Mouse (Mus musculus) gastrocnemius, adult 2 months (tissue): ENCODE data around the gene Cacna1a. TPM values are rescaled to one million over a fixed set of nuclear protein-coding genes. Genes with fewer than 3 reads are reported as not detected.

Source experiments
- DNase-seq: peaks from one replicate; pipeline ENCODE4 v3.0.0; 2022
- H3K27ac ChIP-seq: fragments of 200-600 bp; 2 replicates; pipeline ENCODE4 v1.8.1; 2022; ENCODE audit warnings: mild to moderate bottlenecking
- H3K4me3 ChIP-seq: fragments of 200-600 bp; 2 replicates; pipeline ENCODE4 v1.8.1; 2022; ENCODE audit warnings: mild to moderate bottlenecking, moderate library complexity
- CTCF ChIP-seq: fragments of 200-600 bp; IDR thresholded peaks from 2 replicates; pipeline ENCODE4 v1.8.1; 2022; ENCODE audit warnings: antibody characterized with exemption, mild to moderate bottlenecking, moderate library complexity
- intact Hi-C: fragments of 180-260 bp; cut with DNase I; formaldehyde crosslinking; loops from one replicate; pipeline ENCODE4 v1.15.1; 2025
- total RNA-seq, 2 experiments: library from RNA; stranded (reverse); gene quantifications; 2 replicates each; pipeline ENCODE4 v1.2.3; 2021

Cacna1a gene
- total RNA-seq, 2 experiments from 2014 or later, result 4.7 to 6.1 TPM

DNA sequence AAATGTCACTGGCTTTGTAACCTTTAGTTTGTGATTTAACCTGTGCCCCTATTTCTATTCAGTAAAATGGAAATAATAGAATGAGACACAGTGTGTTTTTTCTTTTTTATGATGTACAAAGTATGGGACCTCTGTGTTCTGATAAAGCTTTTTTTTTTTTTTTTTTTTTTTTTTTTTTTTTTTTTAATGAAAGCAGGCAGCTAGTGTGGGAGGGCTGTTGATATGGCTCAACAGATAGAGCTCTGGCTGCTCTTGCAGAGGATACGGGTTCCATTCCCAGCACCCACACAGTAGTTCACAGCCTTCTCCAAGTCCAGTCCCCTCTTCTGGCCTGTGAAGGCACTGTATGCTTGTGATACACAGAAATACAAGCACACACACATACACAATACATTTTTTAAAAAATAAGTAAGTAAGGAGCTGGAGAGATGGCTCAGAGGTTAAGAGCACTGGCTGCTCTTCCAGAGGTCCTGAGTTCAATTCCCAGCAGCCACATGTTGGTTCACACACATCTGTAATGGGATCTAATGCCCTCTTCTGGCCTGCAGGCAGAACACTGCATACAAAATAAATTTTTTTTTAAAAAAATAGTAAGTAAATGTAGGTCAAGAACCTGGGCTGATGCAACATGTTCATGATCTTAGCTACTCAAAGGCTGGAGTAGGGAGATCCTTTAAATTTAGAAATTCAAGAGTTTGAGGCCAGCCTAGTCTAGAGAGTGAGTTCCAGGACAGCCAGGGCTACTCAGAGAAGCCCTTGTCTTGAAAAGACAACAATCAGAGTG lies 253.5 kb downstream of the Cacna1a start:
- peak; percentile 6; the same call in 1 of the 2 replicates for TF ChIP-seq CTCF
- no peak overlapping the region for H3K27ac ChIP-seq
- no peak for DNase-seq
- H3K4me3 ChIP-seq, result no peak overlapping the region
- intact Hi-C loops, result no loop called here

DNA sequence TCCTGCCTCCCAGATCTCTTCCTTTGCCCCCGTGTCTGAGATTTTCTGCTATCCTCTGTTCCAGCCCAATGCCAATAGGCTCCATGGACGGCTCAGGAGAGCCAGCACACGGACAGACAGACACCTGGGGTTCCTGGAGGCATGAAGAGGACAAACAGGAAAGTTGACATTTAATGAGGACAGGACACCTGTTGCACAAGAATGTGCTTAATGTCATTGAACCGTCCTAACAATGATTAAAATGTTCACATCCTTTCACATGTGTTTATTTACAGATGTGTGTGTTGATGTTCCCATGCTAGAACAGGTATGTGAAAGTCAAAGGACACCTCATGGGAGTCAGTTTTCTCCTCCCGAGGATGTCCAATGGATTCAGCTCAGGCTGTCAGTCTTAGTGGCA lies 254.8 kb downstream of the Cacna1a start:
- Histone ChIP-seq H3K4me3 (no peak overlapping the region), H3K27ac (no peak overlapping the region)
- no peak for TF ChIP-seq CTCF
- intact Hi-C loops, result no loop called here
- DNase-seq, result no peak

DNA sequence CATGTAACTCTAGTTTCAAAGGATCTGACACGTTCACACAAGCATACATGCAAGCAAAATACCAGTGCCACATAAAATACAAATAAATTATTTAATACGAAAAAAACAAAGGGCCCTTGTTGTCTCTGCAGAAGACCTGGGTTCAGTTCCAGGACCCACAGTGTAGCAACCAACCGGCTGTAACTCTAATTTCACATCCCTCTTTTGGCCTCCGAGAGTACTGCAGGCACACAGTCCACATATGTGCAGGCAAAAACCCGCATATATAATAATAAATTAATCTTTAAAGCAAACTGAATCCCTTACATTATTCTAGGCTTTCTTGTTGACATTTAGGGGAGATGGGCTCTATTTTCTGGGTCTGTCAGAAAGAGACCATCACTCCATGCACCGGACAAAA lies 258.6 kb downstream of the Cacna1a start:
- H3K27ac ChIP-seq, result no peak overlapping the region
- intact Hi-C loops, result no loop called here
- no peak for DNase-seq
- no peak overlapping the region for H3K4me3 ChIP-seq
- TF ChIP-seq CTCF, result peak; percentile 8; the same call in 1 of the 2 replicates

DNA sequence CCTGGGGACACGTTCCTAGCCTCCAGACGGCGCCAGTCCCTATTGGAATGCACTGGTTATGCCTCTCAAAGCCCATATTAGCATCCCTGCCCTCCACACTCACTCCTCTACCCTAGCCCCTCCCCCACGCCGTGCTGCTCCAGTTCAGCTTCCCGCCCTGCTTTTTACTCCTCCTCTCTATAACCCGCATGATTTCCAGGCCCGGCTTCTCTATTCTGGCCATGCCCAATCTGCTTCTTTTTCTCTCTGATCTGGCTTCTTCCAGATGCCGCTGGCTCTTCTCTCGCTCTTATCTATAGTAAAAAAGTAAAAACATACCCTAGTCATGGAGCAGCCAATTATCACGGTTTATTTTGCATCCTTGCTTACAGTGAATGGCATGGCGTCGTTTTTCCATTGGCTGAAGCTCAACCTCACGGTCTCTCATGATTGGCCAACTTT lies 259.2 kb downstream of the Cacna1a start:
- Histone ChIP-seq H3K27ac (no peak overlapping the region), H3K4me3 (no peak overlapping the region)
- no peak for TF ChIP-seq CTCF
- intact Hi-C loops, result no loop called here
- peak; percentile 16 for DNase-seq

DNA sequence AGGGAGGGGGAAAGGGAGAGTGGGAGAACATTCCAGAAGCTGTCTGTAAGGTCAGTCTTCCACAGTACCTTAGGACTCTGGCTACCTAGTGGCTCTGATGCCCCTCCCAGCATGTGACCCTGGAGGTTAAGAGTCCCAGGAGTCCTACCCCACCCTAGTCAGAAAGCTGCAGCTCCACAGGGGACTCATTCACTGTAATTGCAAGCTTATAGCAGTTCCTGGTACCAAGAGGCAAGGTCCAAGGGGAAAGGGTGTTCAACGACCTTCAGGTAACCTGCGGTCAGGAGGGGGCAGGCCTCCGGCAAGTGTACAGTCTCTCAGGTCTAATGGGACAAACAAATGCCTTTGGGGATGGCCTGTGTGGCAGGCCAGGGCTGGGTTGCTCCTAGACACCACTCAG lies 262.0 kb downstream of the Cacna1a start:
- Histone ChIP-seq H3K27ac (no peak overlapping the region), H3K4me3 (no peak overlapping the region)
- no peak for TF ChIP-seq CTCF
- intact Hi-C loops, result no loop called here
- DNase-seq, result no peak

DNA sequence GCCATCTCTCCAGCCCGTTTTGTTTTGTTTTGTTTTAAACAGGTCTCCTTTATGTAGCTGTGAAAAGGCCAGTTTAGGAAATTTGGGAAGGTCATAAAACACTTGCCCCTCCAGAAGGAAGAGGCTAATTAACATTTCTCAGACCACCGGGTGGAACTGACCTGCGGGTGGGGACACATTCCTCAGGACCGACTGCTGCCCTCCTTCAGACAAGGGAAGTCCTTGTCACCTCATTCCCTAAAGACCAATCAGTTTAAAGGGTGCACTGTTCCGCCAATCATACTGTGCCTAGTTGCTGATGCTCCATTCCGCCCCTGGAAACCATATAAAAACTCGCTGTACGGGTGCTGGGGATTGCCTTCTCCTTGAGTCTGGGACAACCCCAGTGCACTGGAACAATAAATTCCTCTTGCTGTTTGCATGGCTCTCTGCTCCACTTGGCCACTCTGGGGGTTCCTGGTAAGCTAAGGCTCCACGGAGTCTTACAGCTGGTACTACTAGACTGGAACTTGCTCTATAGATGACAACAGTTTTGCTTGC lies 264.9 kb downstream of the Cacna1a start:
- no peak overlapping the region for H3K4me3 ChIP-seq
- intact Hi-C loops, result no loop called here
- peak; percentile 6 for DNase-seq
- H3K27ac ChIP-seq, result 0 out of 2 replicates have a peak overlapping the region, but pooled peaks have one; percentile 13
- TF ChIP-seq CTCF, result no peak

DNA sequence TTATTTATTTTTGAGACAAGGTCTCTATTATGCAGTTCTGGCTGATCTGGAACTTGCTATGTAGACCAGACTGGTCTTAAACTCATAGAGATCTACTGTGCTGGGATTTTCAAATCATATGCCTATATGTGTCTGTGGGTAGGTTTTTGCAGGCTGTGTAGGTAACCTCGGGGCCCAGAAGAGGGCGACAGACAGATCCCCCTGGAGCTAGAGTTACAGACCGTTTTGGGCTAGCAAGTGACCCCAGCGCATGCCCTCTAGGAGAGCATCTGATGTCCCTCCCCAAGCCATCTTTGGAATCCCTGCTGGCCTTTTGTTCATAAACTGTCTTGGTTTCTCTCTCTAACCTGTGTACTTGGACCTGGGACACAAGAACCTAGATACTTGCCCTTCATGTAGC lies 266.4 kb downstream of the Cacna1a start:
- peak; percentile 8; the same call in 1 of the 2 replicates for TF ChIP-seq CTCF
- intact Hi-C loops, result no loop called here
- no peak for DNase-seq
- no peak overlapping the region for H3K4me3 ChIP-seq
- no peak overlapping the region; the same call in 1 of the 2 replicates for H3K27ac ChIP-seq

DNA sequence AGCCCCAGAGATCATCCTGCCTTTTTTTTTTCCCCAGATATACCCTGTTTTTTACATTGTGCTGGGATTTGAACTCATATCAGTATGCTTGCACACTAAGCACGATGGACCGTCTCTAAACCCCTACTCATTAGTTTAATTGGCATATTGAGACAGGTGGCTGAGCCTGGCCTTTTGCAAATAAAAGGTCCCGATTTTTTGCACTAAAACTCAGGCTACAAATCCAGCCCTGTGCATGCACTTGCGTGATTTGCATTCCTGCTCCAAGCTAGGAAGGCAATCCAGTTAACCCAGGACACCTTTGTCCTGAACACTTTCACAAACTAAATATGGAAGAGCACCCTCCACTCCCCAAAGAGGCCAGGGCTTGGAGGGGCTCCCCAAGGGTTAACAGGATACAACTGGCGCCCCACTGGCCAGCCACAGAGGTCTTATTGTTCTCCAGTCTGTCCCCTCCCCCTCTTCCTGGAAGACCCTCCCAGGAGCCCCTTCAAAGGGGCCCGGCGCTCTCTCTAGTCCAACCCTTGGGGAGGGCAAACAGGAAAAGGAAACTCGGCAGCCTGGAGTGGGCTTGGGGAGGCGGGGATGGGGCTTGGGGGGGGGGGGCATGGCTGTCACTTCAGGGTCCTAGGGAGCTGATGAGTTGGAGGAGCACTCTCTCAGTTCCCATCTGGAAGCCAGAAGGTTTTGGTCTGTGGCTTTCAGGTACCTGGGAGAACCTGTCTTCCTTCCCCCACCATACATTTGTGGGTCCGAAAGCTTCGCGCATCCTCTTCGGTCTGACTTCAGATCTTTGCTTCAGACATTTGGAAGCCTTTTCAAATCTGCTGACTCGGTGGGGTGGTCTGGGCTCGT lies 267.3 kb downstream of the Cacna1a start:
- Histone ChIP-seq H3K27ac (peak overlapping the region; percentile 90), H3K4me3 (peak overlapping the region; percentile 73)
- intact Hi-C loops, result no loop called here
- no peak for TF ChIP-seq CTCF
- DNase-seq, result no peak

DNA sequence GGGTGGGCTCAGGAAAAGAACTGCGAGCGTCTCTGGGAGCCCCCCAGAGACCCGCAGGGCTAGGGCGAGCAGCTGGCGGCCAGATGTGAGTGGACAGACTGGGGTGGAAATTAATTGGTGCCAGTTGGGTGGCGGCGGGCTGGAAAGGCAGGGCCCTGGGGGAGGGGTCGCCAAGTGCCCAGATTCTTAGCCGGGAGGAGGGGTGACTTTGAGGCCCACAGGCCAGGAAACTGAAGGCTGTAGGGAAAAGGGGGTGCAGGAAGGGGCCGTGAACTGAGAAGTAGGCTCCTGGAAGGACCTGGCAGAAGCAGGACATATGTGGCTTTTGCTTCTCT lies 267.9 kb downstream of the Cacna1a start:
- no peak for TF ChIP-seq CTCF
- peak overlapping the region; percentile 73 for H3K4me3 ChIP-seq
- intact Hi-C loops, result no loop called here

DNA sequence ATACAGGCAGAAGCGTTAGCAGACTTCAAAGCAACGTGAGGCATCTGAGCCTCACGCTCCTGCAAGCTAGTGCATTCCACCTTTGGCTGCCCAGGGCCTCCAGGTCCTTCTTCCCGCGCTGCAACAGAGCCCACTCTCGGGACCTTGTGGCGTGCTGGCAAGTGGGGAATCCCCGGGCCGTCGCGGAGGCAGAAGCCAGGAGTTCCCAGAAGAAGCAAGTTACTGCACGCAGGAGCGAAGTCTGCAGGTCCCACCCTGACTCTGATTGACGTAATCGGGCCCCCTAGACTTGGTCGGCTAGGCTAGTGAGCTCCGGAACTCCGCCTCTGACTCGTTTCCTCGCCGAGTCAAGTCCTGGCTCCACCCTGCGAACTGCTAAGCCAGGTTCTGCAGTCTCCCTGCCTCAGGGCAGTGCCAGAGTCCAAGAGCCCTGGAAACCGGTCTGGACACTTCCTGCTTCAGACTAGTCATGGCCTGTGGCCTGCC lies 268.4 kb downstream of the Cacna1a start:
- peak overlapping the region; percentile 90 for H3K27ac ChIP-seq
- intact Hi-C loops, result no loop called here
- peak overlapping the region; percentile 73 for H3K4me3 ChIP-seq
- no peak for TF ChIP-seq CTCF
- DNase-seq, result peak; percentile 78

More for the DNA sequence above, 267.9 kb downstream of the Cacna1a start:
- peak overlapping the region; percentile 90 for H3K27ac ChIP-seq
- DNase-seq, result no peak

DNA sequence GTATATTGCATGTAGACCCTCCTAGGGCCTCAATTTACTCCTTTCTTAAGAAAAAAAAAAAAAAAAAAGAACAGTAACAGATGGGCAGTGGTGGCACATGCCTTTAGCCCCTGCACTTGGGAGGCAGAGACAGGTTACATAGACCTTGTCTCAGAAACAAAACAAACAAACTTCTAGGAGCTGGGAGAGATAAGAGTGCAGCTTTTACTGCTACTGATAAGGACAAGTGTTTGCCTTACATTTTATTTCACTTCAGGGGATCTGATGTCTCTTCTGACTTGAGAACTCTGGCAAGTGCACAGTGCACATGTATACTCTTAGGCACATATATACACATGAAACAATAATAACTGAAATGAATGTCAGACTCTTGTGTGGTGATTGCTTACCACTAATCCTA lies 269.0 kb downstream of the Cacna1a start:
- intact Hi-C loops, result no loop called here
- TF ChIP-seq CTCF, result no peak
- DNase-seq, result no peak
- H3K27ac ChIP-seq, result peak overlapping the region; percentile 90
- peak overlapping the region; percentile 73 for H3K4me3 ChIP-seq

DNA sequence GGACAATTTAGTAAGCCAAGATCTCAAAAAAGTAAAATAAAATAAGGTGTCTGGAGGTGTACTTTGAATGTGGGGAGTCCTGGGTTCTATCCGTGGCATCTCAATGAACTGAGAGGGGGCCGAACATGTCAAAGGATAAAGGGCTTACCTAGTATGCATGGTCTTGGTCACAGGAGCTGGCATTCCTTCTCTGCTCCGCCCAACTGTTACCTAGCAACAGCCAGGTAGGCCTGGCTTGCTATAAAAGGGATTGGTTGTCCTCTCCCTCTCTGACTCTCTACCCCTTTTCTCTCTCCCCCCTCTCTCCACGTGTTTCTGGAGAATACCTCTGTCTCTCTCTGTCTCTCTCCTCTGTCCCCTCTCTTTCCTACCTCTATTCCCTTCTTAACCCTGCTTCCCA lies 269.4 kb downstream of the Cacna1a start:
- intact Hi-C loops, result no loop called here
- H3K27ac ChIP-seq, result peak overlapping the region; percentile 90
- no peak for TF ChIP-seq CTCF
- no peak overlapping the region for H3K4me3 ChIP-seq
- no peak for DNase-seq

DNA sequence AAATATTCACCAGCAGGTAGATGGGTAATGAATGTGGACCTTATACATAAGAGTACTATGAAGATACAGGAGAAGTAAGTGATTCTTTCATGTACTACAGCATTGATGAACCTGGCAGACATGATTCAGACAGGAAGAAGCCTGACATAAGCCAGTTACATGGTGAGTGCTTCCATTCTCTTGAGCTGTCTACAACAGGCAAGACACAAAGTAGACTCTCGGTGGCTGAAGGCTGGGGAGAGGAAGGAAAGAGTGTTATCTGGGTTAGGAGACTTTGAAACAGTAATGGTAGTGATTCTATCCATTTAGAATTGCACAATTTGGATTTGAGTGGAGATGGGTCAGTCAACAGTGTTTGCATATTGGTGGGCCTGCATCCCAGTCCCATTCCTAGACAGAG lies 270.7 kb downstream of the Cacna1a start:
- H3K27ac ChIP-seq, result peak overlapping the region; percentile 98
- H3K4me3 ChIP-seq, result no peak overlapping the region
- no peak for TF ChIP-seq CTCF
- intact Hi-C loops, result no loop called here
- no peak for DNase-seq
